Mouse (Mus musculus) thymus, adult 2 months (tissue): ENCODE measurements at regions not wholly inside any gene's neighbourhood (a gene's known extent, or its start where the extent isn't known, plus 50 kb on each side); places are given as distances from the start of the nearest gene placed in this dataset.

ENCODE experiments used
- DNase-seq: peaks from one replicate; pipeline ENCODE4 v3.0.0; 2021
- H3K27ac ChIP-seq: fragments of 200-500 bp; 2 replicates; pipeline ENCODE4 v1.5.1; 2012; ENCODE audit warnings: low read length, control low read depth; ENCODE audit not compliant: control insufficient read depth, insufficient read depth
- H3K27me3 ChIP-seq: fragments of 200-500 bp; 2 replicates; pipeline ENCODE4 v1.6.1; 2012; ENCODE audit warnings: mild to moderate bottlenecking, low read length, moderate library complexity, mixed read lengths; ENCODE audit not compliant: control insufficient read depth, insufficient read depth
- H3K36me3 ChIP-seq: fragments of 200-500 bp; 2 replicates; pipeline ENCODE4 v1.6.1; 2012; ENCODE audit warnings: mild to moderate bottlenecking, low read length, moderate library complexity; ENCODE audit not compliant: control insufficient read depth, insufficient read depth
- H3K4me1 ChIP-seq: fragments of 200-500 bp; replicated peaks from 2 replicates; pipeline ENCODE4 v1.6.1; 2012; ENCODE audit warnings: low read length; ENCODE audit not compliant: control insufficient read depth, insufficient read depth
- H3K4me3 ChIP-seq: fragments of 200-500 bp; 2 replicates; pipeline ENCODE4 v1.5.1; 2012; ENCODE audit warnings: mild to moderate bottlenecking, low read length, control low read depth, moderate library complexity; ENCODE audit not compliant: control insufficient read depth, insufficient read depth
- CTCF ChIP-seq: fragments of 200-500 bp; IDR thresholded peaks from 2 replicates; pipeline ENCODE4 v1.5.1; 2012; ENCODE audit warnings: mild to moderate bottlenecking, control low read depth, low read length, moderate library complexity, borderline replicate concordance; ENCODE audit not compliant: control insufficient read depth, poor library complexity, insufficient read depth; ENCODE audit errors: extremely low read depth
- POLR2A ChIP-seq: fragments of 200-500 bp; IDR thresholded peaks from 2 replicates; pipeline ENCODE4 v1.6.1; 2012; ENCODE audit warnings: mild to moderate bottlenecking, low read length, control low read depth, moderate library complexity; ENCODE audit not compliant: control insufficient read depth, poor library complexity, insufficient read depth; ENCODE audit errors: extremely low read depth
- whole genome bisulfite sequencing: fragments of 180-500 bp; shearing (Covaris S2); methylation state at CpG from one replicate; pipeline ENCODE4 v1.1.7; 2018; 5-methylcytosine and 5-hydroxymethylcytosine counted together

DNA sequence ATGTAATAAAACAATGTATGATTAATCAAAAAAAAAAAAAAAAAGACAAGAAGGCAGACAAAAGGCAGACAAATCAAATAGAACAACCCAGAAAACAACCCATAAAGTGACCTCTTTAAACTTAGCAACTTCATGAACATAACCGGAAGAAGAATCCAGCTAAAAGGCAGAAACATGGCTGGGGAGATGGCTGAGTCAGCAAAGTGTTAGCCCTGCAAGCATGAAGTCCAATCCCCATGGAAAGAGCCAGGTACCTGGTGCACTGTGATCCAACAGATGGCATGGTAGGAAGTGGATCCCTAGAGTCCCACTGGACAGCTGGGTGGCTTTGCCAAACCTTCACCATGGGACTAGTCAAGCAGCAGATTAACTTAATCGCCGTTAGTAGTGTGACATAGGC is 90.9 kb downstream of the Cyp26a1 start:
- Histone ChIP-seq H3K27me3 (no peaks in the 10 kb centered on the region), H3K4me3 (no peak overlapping the region)
- 97% methylated on average over 3 of the region's 3 CpGs for WGBS

GRCm38 (mm10) chr19:37789576-37790180 is 92.1 kb downstream of the Cyp26a1 start:
- Histone ChIP-seq H3K4me1 (no peaks in the 10 kb centered on the region), H3K27ac (no peak overlapping the region), H3K27me3 (no peaks in the 10 kb centered on the region), H3K36me3 (no peaks in the 10 kb centered on the region), H3K4me3 (no peak overlapping the region)
- no peak for DNase-seq
- WGBS: 85% methylated on average over 12 of the region's 12 CpGs
- TF ChIP-seq POLR2A: no peak
- TF ChIP-seq CTCF: no peak

More for the DNA sequence above, 90.9 kb downstream of the Cyp26a1 start:
- no peak overlapping the region for H3K27ac ChIP-seq
- DNase-seq: no peak
- H3K4me1 ChIP-seq: no peaks in the 10 kb centered on the region
- H3K36me3 ChIP-seq: no peaks in the 10 kb centered on the region
- TF ChIP-seq POLR2A (no peak), CTCF (no peak)

- no peaks in the 10 kb centered on the region for H3K36me3 ChIP-seq
- H3K27ac ChIP-seq: no peak overlapping the region
- TF ChIP-seq POLR2A: no peak
- no peak for TF ChIP-seq CTCF
- H3K4me1 ChIP-seq: no peaks in the 10 kb centered on the region
- H3K4me3 ChIP-seq: no peak overlapping the region
- WGBS: 79% methylated on average over 24 of the region's 24 CpGs
- DNase-seq: no peak
- no peaks in the 10 kb centered on the region for H3K27me3 ChIP-seq
These were observed 92.9 kb downstream of the Cyp26a1 start for GRCm38 (mm10) chr19:37790281-37791073.

DNA sequence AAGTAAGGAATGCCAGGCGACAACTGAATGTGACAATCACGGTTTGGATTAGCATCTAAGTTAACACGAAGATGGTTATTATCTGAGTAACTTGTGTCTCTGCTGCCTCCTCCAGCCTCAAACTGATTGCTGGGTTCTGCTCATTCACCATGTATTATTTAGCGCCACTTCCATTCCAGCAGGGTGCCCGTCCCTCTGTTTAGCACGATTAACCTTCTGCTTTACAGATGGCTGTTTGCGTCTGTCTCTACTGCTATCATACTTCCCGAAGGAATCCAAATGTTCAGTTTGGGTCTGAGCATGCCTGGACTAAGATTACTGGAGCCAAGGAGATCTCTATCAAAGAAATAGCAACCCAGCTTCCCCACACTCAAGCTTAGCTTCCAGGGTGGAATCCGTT is 95.6 kb downstream of the Cyp26a1 start:
- no peak for DNase-seq
- no peaks in the 10 kb centered on the region for H3K36me3 ChIP-seq
- H3K4me1 ChIP-seq: no peaks in the 10 kb centered on the region
- no peak for TF ChIP-seq CTCF
- no peak for TF ChIP-seq POLR2A
- H3K27me3 ChIP-seq: no peaks in the 10 kb centered on the region
- H3K4me3 ChIP-seq: no peak overlapping the region
- no peak overlapping the region for H3K27ac ChIP-seq
- WGBS: 97% methylated on average over 9 of the region's 9 CpGs

DNA sequence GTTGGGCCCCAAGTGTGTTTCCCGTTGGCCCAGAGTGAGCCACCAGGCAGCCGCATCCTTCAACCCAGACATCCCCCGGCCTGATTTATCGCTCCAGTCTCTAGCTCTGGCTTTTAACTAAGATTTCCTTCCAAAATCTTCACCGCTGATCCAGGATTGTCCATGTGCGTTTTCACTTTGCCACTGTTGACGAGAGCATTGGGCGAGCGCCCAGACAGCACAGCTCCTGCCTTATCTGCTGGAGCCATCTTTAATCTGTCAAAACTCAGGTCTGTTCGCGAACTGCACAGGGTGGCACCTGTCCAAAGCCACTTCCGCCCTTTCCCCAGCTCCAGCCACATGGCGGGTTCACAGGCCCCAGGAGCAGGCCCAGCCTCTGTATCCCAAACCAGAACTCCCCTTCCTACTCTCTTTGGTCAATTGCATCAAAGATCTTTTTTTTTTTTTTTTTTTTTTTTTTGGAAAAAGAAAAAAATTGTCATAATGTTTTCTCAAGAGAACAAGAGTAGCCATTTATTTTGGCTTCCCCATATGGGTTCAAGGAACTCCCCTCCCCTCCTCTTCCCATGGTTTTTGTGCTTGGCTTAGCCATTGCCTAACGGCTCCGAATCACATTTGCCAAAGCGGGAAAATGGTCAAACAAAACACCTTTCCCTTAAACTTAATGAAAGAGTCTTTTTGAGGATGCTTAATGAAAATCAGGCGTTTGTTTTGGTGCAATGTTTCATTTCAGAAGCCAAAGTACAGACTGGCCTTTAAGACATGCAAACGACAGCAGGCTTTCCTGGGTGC is 98.2 kb downstream of the Cyp26a1 start:
- DNase-seq: no peak
- Histone ChIP-seq H3K27me3 (no peaks in the 10 kb centered on the region), H3K4me1 (no peaks in the 10 kb centered on the region), H3K36me3 (no peaks in the 10 kb centered on the region), H3K4me3 (no peak overlapping the region), H3K27ac (no peak overlapping the region)
- WGBS: 65% methylated on average over 18 of the region's 18 CpGs
- TF ChIP-seq CTCF (no peak), POLR2A (no peak)

- WGBS: 53% methylated on average over 3 of the region's 3 CpGs
- Histone ChIP-seq H3K4me3 (no peak overlapping the region), H3K4me1 (no peaks in the 10 kb centered on the region), H3K27ac (no peak overlapping the region), H3K27me3 (no peaks in the 10 kb centered on the region), H3K36me3 (no peaks in the 10 kb centered on the region)
- no peak for DNase-seq
- no peak for TF ChIP-seq CTCF
- no peak for TF ChIP-seq POLR2A
These were observed 102.6 kb downstream of the Cyp26a1 start for GRCm38 (mm10) chr19:37800161-37800660.
